Mouse (Mus musculus) urinary bladder, adult 18-20 months (tissue): ENCODE results near the gene Meis2.

ENCODE experiments used
- DNase-seq, 2 experiments: peaks; one replicate each; pipeline ENCODE4 v3.0.0; 2022; ENCODE audit warnings: low spot score in 2 of 2, mixed read lengths in 2 of 2

Gene Meis2

GRCm38 (mm10) chr2:116051906-116052614 lies 13.6 kb downstream of the Meis2 start:
- DNase-seq = no peak

- no peak for DNase-seq
Observed at GRCm38 (mm10) chr2:116049710-116050109, 15.9 kb downstream of the Meis2 start.

- no peak for DNase-seq
Observed at GRCm38 (mm10) chr2:116047365-116047764, 18.3 kb downstream of the Meis2 start.

- no peak for DNase-seq
Observed at GRCm38 (mm10) chr2:116045048-116045447, 20.6 kb downstream of the Meis2 start.

GRCm38 (mm10) chr2:116042934-116043698 lies 22.5 kb downstream of the Meis2 start:
- no peak for DNase-seq

GRCm38 (mm10) chr2:116042447-116042846 lies 23.2 kb downstream of the Meis2 start:
- no peak for DNase-seq

GRCm38 (mm10) chr2:116041683-116042262 lies 23.9 kb downstream of the Meis2 start:
- no peak for DNase-seq

- DNase-seq = no peak
Observed at GRCm38 (mm10) chr2:116035345-116035744, 30.3 kb downstream of the Meis2 start.

- DNase-seq = no peak
Observed at GRCm38 (mm10) chr2:116028127-116028526, 37.5 kb downstream of the Meis2 start.

- no peak for DNase-seq
Observed at GRCm38 (mm10) chr2:116022876-116023275, 42.8 kb downstream of the Meis2 start.

- DNase-seq = no peak
Observed at GRCm38 (mm10) chr2:116021931-116022330, 43.7 kb downstream of the Meis2 start.

GRCm38 (mm10) chr2:116021046-116021445 lies 44.6 kb downstream of the Meis2 start:
- no peak for DNase-seq

GRCm38 (mm10) chr2:116020451-116020951 lies 45.1 kb downstream of the Meis2 start:
- DNase-seq = no peak

GRCm38 (mm10) chr2:116019959-116020358 lies 45.7 kb downstream of the Meis2 start:
- no peak for DNase-seq

- DNase-seq = no peak
Observed at GRCm38 (mm10) chr2:116019466-116019794, 46.2 kb downstream of the Meis2 start.

- DNase-seq = no peak
Observed at GRCm38 (mm10) chr2:116018781-116019465, 46.7 kb downstream of the Meis2 start.

GRCm38 (mm10) chr2:116015520-116015919 lies 50.1 kb downstream of the Meis2 start:
- DNase-seq = no peak

- no peak for DNase-seq
Observed at GRCm38 (mm10) chr2:116010469-116010868, 55.2 kb downstream of the Meis2 start.

GRCm38 (mm10) chr2:116010061-116010460 lies 55.6 kb downstream of the Meis2 start:
- no peak for DNase-seq

GRCm38 (mm10) chr2:116009097-116009970 lies 56.3 kb downstream of the Meis2 start:
- no peak for DNase-seq

GRCm38 (mm10) chr2:116002354-116002753 lies 63.3 kb downstream of the Meis2 start:
- no peak for DNase-seq
